Mouse (Mus musculus): ENCODE data around the gene Zic4. TPM values are rescaled to one million over a fixed set of nuclear protein-coding genes. Genes with fewer than 3 reads are reported as not detected.

The Zic4 gene
- polyA plus RNA-seq, 3 experiments from 2014 or later: not detected

- no peak for ATAC-seq
These were observed 1.6 kb downstream of the Zic4 start for GRCm38 (mm10) chr9:91363814-91364126.

GRCm38 (mm10) chr9:91364127-91364970, 2.1 kb downstream of the Zic4 start:
- ATAC-seq: no peak

GRCm38 (mm10) chr9:91364971-91365501, 2.8 kb downstream of the Zic4 start:
- ATAC-seq: no peak

- no peak for ATAC-seq
These were observed 3.5 kb downstream of the Zic4 start, which contains the start of gene Zic1 for GRCm38 (mm10) chr9:91365664-91366063. Zic1 (minus strand) TSS chr9:91365810.

- ATAC-seq: no peak
These were observed 4.2 kb downstream of the Zic4 start for GRCm38 (mm10) chr9:91366226-91366998.

GRCm38 (mm10) chr9:91366999-91367811, 5.0 kb downstream of the Zic4 start:
- ATAC-seq: no peak

GRCm38 (mm10) chr9:91368150-91368549, 5.9 kb downstream of the Zic4 start:
- ATAC-seq: no peak

GRCm38 (mm10) chr9:91368946-91369292, 6.7 kb downstream of the Zic4 start:
- no peak for ATAC-seq

GRCm38 (mm10) chr9:91369293-91369991, 7.2 kb downstream of the Zic4 start:
- no peak for ATAC-seq

GRCm38 (mm10) chr9:91370191-91370708, 8.0 kb downstream of the Zic4 start:
- ATAC-seq: no peak

GRCm38 (mm10) chr9:91371011-91371410, 8.8 kb downstream of the Zic4 start:
- ATAC-seq: no peak

GRCm38 (mm10) chr9:91371608-91372007, 9.4 kb downstream of the Zic4 start:
- no peak for ATAC-seq

GRCm38 (mm10) chr9:91373811-91374575, 11.8 kb downstream of the Zic4 start:
- no peak for ATAC-seq

- ATAC-seq: no peak
These were observed 12.5 kb downstream of the Zic4 start for GRCm38 (mm10) chr9:91374665-91375064.

GRCm38 (mm10) chr9:91377036-91377872, 15.0 kb downstream of the Zic4 start:
- no peak for ATAC-seq

- no peak for ATAC-seq
These were observed 15.6 kb downstream of the Zic4 start for GRCm38 (mm10) chr9:91377873-91378150.

GRCm38 (mm10) chr9:91378411-91379299, 16.4 kb downstream of the Zic4 start:
- no peak for ATAC-seq

GRCm38 (mm10) chr9:91379300-91379635, 17.1 kb downstream of the Zic4 start:
- ATAC-seq: no peak

GRCm38 (mm10) chr9:91379781-91380457, 17.7 kb downstream of the Zic4 start:
- ATAC-seq: no peak

Measured in inflammation-experienced regulatory T-cells, adult 6 months (primary cell).